Mouse (Mus musculus): ENCODE data around the gene Ctnnd2. TPM values are rescaled to one million over a fixed set of nuclear protein-coding genes. Genes with fewer than 3 reads are reported as not detected.

Ctnnd2 gene
- polyA plus RNA-seq, 1 experiment from 2014 or later: 17.2 TPM

DNA sequence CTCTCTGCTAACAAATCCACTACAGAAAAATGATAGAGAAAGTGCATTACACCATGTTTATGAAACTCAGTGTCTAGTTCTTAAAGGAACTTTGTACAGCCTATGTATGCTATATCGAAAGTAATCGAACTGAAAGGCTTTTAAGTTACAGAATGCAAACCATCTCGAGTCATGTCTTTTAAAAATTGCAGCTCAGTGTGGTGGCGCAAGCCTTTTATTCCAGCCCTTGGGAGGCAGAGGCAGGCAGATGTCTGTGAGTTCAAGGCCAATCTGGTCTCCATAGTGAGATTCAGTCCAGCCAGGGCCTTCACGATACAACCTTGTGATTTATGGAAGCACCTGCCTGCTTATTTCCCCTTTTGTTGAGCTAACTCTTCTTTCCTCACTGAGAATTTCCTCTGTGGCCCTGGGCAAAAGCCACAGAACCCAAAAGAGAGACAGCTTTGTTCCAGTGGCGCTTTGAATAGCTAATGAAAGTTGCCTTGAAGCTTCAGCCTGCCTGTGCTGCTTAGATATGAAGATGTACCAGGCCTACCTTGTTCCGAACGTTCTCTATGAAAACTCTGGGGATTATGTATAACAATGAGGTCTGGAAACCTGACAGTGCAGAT lies 488.3 kb downstream of the Ctnnd2 start:
- ATAC-seq (ENCODE audit: low read depth): no peak
- Histone ChIP-seq H3K9me3 (ENCODE audit: control insufficient read depth, low read length) (no peaks in the 10 kb centered on the region), H3K4me1 (replicated peaks; ENCODE audit: control insufficient read depth, insufficient read depth, low read length) (no peaks in the 10 kb centered on the region; the same call in 1 of the 2 replicates), H3K36me3 (ENCODE audit: control insufficient read depth, insufficient read depth, low read length) (no peaks in the 10 kb centered on the region), H3K9ac (ENCODE audit: low read length) (no peak overlapping the region), H3K4me2 (ENCODE audit: low read depth, low read length) (no peak overlapping the region), H3K27me3 (ENCODE audit: control insufficient read depth, insufficient read depth, low read depth, low read length) (no peaks in the 10 kb centered on the region), H3K4me3 (ENCODE audit: low read length) (no peak overlapping the region), H3K27ac (ENCODE audit: low read length) (no peak overlapping the region)
- WGBS: 89% methylated on average over 8 of the region's 8 CpGs

DNA sequence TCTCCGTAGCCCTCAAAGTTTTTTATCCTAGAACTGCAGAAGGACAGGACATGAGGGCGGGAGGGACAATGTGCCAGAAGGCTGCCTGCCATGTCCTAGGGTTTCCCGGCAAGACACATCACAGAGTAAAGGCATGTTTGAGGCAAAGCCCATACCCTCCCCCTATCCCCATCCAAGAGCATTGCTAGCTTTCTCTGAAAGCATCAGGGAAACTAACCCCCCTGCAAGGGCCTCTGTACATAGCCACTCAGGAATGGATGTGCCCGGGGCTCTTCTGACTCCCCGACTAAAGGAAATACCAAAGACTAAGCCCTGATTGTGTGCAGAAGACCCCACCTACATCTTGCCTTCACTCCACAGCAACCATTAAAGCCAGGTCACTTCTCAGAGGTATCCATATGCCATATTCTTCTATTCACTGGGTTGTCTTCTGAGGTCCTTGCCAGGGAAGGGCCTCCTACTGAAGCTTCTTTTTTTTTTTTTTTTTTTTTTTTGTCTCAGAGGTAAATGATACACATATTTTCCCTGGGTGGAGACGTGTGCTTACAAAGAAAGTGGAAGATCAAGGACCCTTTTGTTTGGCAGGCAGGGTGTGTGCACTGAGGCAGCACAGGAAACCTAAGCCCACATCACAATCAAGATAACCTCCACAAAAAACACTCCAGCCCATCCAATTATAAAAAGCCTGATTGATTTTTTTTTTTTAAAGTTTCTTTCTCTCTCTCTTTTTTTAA lies 489.5 kb downstream of the Ctnnd2 start:
- Histone ChIP-seq H3K27ac (ENCODE audit: low read length) (peak overlapping the region; percentile 32), H3K36me3 (ENCODE audit: control insufficient read depth, insufficient read depth, low read length) (no peaks in the 10 kb centered on the region), H3K4me1 (replicated peaks; ENCODE audit: control insufficient read depth, insufficient read depth, low read length) (no peaks in the 10 kb centered on the region; the same call in 1 of the 2 replicates), H3K9me3 (ENCODE audit: control insufficient read depth, low read length) (no peaks in the 10 kb centered on the region), H3K9ac (ENCODE audit: low read length) (no peak overlapping the region), H3K4me3 (ENCODE audit: low read length) (no peak overlapping the region), H3K4me2 (ENCODE audit: low read depth, low read length) (no peak overlapping the region), H3K27me3 (ENCODE audit: control insufficient read depth, insufficient read depth, low read depth, low read length) (no peaks in the 10 kb centered on the region)
- WGBS: 36% methylated on average over 6 of the region's 6 CpGs
- peak; percentile 52 for ATAC-seq (ENCODE audit: low read depth)

GRCm38 (mm10) chr15:30667819-30668587 lies 495.6 kb downstream of the Ctnnd2 start:
- Histone ChIP-seq H3K27ac (ENCODE audit: low read length) (no peak overlapping the region), H3K4me2 (ENCODE audit: low read depth, low read length) (no peak overlapping the region), H3K27me3 (ENCODE audit: control insufficient read depth, insufficient read depth, low read depth, low read length) (no peaks in the 10 kb centered on the region), H3K9ac (ENCODE audit: low read length) (no peak overlapping the region), H3K4me3 (ENCODE audit: low read length) (no peak overlapping the region), H3K9me3 (ENCODE audit: control insufficient read depth, low read length) (no peaks in the 10 kb centered on the region), H3K4me1 (replicated peaks; ENCODE audit: control insufficient read depth, insufficient read depth, low read length) (no peaks in the 10 kb centered on the region), H3K36me3 (ENCODE audit: control insufficient read depth, insufficient read depth, low read length) (no peaks in the 10 kb centered on the region)
- ATAC-seq (ENCODE audit: low read depth): no peak
- 70% methylated on average over 7 of the region's 7 CpGs for WGBS

DNA sequence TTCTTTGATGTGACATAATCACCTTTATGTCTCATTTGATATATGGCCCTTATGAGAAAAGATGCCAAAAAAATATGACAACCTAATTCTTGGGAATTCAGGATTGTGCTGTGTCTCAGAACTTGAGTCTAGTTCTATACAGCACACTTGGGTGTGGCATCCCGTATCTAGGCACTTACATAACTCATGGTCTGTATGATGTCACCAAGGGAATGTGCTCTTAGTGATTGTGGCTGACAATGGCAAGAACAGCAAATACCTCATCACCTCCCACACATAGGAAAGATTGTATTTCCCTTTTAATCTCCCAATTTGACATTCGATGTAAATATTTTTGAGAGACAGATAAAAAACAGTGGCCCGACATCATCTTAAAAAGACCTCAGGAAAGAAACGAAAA lies 509.5 kb downstream of the Ctnnd2 start:
- 64% methylated on average over 4 of the region's 4 CpGs for WGBS
- Histone ChIP-seq H3K4me3 (ENCODE audit: low read length) (no peak overlapping the region), H3K4me1 (replicated peaks; ENCODE audit: control insufficient read depth, insufficient read depth, low read length) (peaks cover 5% of the 10 kb centered on the region; the same call in 1 of the 2 replicates), H3K9me3 (ENCODE audit: control insufficient read depth, low read length) (no peaks in the 10 kb centered on the region), H3K27me3 (ENCODE audit: control insufficient read depth, insufficient read depth, low read depth, low read length) (no peaks in the 10 kb centered on the region), H3K27ac (ENCODE audit: low read length) (no peak overlapping the region), H3K9ac (ENCODE audit: low read length) (no peak overlapping the region), H3K4me2 (ENCODE audit: low read depth, low read length) (no peak overlapping the region), H3K36me3 (ENCODE audit: control insufficient read depth, insufficient read depth, low read length) (no peaks in the 10 kb centered on the region)
- ATAC-seq (ENCODE audit: low read depth): no peak

- no peak overlapping the region for H3K4me3 ChIP-seq (ENCODE audit: low read length)
- H3K36me3 ChIP-seq (ENCODE audit: control insufficient read depth, insufficient read depth, low read length): no peaks in the 10 kb centered on the region
- no peak overlapping the region for H3K4me2 ChIP-seq (ENCODE audit: low read depth, low read length)
- ATAC-seq (ENCODE audit: low read depth): no peak
- no peaks in the 10 kb centered on the region for H3K27me3 ChIP-seq (ENCODE audit: control insufficient read depth, insufficient read depth, low read depth, low read length)
- no peak overlapping the region for H3K9ac ChIP-seq (ENCODE audit: low read length)
- peaks cover 5% of the 10 kb centered on the region; the same call in 1 of the 2 replicates for H3K4me1 ChIP-seq (replicated peaks; ENCODE audit: control insufficient read depth, insufficient read depth, low read length)
- 66% methylated on average over 14 of the region's 14 CpGs for WGBS
- H3K9me3 ChIP-seq (ENCODE audit: control insufficient read depth, low read length): no peaks in the 10 kb centered on the region
- no peak overlapping the region for H3K27ac ChIP-seq (ENCODE audit: low read length)
Measured at GRCm38 (mm10) chr15:30682360-30683119, 510.1 kb downstream of the Ctnnd2 start.

GRCm38 (mm10) chr15:30686206-30687101 lies 514.1 kb downstream of the Ctnnd2 start:
- Histone ChIP-seq H3K4me3 (ENCODE audit: low read length) (no peak overlapping the region), H3K9me3 (ENCODE audit: control insufficient read depth, low read length) (no peaks in the 10 kb centered on the region), H3K36me3 (ENCODE audit: control insufficient read depth, insufficient read depth, low read length) (no peaks in the 10 kb centered on the region), H3K9ac (ENCODE audit: low read length) (no peak overlapping the region), H3K27ac (ENCODE audit: low read length) (peak overlapping the region; percentile 82), H3K4me2 (ENCODE audit: low read depth, low read length) (no peak overlapping the region), H3K27me3 (ENCODE audit: control insufficient read depth, insufficient read depth, low read depth, low read length) (no peaks in the 10 kb centered on the region), H3K4me1 (replicated peaks; ENCODE audit: control insufficient read depth, insufficient read depth, low read length) (peaks cover 3% of the 10 kb centered on the region; the same call in 1 of the 2 replicates)
- WGBS: 40% methylated on average over 4 of the region's 4 CpGs
- peak; percentile 88 for ATAC-seq (ENCODE audit: low read depth)

- 52% methylated on average over 6 of the region's 6 CpGs for WGBS
- peaks cover 4% of the 10 kb centered on the region; the same call in 1 of the 2 replicates for H3K4me1 ChIP-seq (replicated peaks; ENCODE audit: control insufficient read depth, insufficient read depth, low read length)
- no peak overlapping the region for H3K4me2 ChIP-seq (ENCODE audit: low read depth, low read length)
- H3K36me3 ChIP-seq (ENCODE audit: control insufficient read depth, insufficient read depth, low read length): no peaks in the 10 kb centered on the region
- peak overlapping the region; percentile 32; the same call in 1 of the 2 replicates for H3K27ac ChIP-seq (ENCODE audit: low read length)
- H3K4me3 ChIP-seq (ENCODE audit: low read length): no peak overlapping the region
- no peaks in the 10 kb centered on the region for H3K27me3 ChIP-seq (ENCODE audit: control insufficient read depth, insufficient read depth, low read depth, low read length)
- ATAC-seq (ENCODE audit: low read depth): peak; percentile 61; the same call in 1 of the 2 replicates
- no peaks in the 10 kb centered on the region for H3K9me3 ChIP-seq (ENCODE audit: control insufficient read depth, low read length)
- H3K9ac ChIP-seq (ENCODE audit: low read length): no peak overlapping the region
Measured at GRCm38 (mm10) chr15:30693754-30694205, 521.4 kb downstream of the Ctnnd2 start.

DNA sequence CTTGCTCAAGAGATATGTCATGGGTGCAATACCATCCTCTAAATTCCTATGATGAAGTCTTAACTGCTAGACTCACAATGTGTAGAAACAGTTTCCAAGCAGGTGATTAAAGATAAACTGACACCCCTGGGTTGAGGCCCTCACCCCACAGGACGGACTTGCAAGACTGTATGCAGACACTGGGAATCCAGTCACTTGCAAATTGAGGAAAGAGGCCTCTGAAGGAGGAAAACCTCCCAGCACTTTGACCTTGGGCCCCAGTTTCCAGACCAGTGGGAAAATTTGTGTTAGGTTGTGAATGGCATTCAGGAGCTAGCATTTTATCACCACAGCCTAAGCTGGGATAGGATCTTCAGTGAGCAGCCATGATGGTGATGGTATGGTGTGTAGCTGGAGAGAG lies 521.9 kb downstream of the Ctnnd2 start:
- no peaks in the 10 kb centered on the region for H3K36me3 ChIP-seq (ENCODE audit: control insufficient read depth, insufficient read depth, low read length)
- no peaks in the 10 kb centered on the region for H3K27me3 ChIP-seq (ENCODE audit: control insufficient read depth, insufficient read depth, low read depth, low read length)
- H3K4me1 ChIP-seq (replicated peaks; ENCODE audit: control insufficient read depth, insufficient read depth, low read length): peaks cover 4% of the 10 kb centered on the region; the same call in 1 of the 2 replicates
- H3K27ac ChIP-seq (ENCODE audit: low read length): no peak overlapping the region
- 39% methylated on average over 1 of the region's 1 CpGs for WGBS
- H3K4me2 ChIP-seq (ENCODE audit: low read depth, low read length): no peak overlapping the region
- H3K9ac ChIP-seq (ENCODE audit: low read length): no peak overlapping the region
- H3K9me3 ChIP-seq (ENCODE audit: control insufficient read depth, low read length): no peaks in the 10 kb centered on the region
- no peak for ATAC-seq (ENCODE audit: low read depth)
- no peak overlapping the region for H3K4me3 ChIP-seq (ENCODE audit: low read length)
